Mouse (Mus musculus) CH12.LX (cell line): ENCODE data around the gene Ripk1. TPM values are rescaled to one million over a fixed set of nuclear protein-coding genes. Genes with fewer than 3 reads are reported as not detected.

Experiments used
- DNase-seq: peaks from one replicate; pipeline ENCODE4 v3.0.0-alpha.2; 2013; ENCODE audit errors: extremely low read depth
- H3K27ac ChIP-seq: 2 replicates; pipeline ENCODE4 v1.5.1; 2012; ENCODE audit warnings: low read depth, mild to moderate bottlenecking, control low read depth, moderate library complexity; ENCODE audit not compliant: insufficient read depth
- H3K27me3 ChIP-seq: replicated peaks from 2 replicates; pipeline ENCODE3; 2012; ENCODE audit warnings: inconsistent platforms
- H3K36me3 ChIP-seq, 2 experiments: replicated peaks in 1 of 2; 2 replicates each; pipeline versions ENCODE3 to v1.6.1; 2012; ENCODE audit warnings: inconsistent platforms in 1 of 2, low read length in 1 of 2, mild to moderate bottlenecking in 1 of 2, mixed read lengths in 1 of 2, moderate library complexity in 1 of 2; ENCODE audit not compliant: control insufficient read depth in 1 of 2, insufficient read depth in 1 of 2
- H3K4me1 ChIP-seq, 2 experiments: 2 replicates each; pipeline ENCODE4 v1.6.1; 2012; ENCODE audit warnings: inconsistent platforms in 1 of 2, moderate library complexity in 1 of 2; ENCODE audit not compliant: insufficient read depth in 2 of 2, control insufficient read depth in 1 of 2
- H3K4me2 ChIP-seq: 2 replicates; pipeline ENCODE4 v1.6.1; 2012; ENCODE audit warnings: low read depth, mild to moderate bottlenecking, control low read depth; ENCODE audit not compliant: poor library complexity, insufficient read depth, severe bottlenecking
- H3K4me3 ChIP-seq, 3 experiments: fragments of 150-350 bp in 1 of 3; sonication (generic) in 1 of 3; replicated peaks in 1 of 3; 2 replicates each; pipeline versions ENCODE3 to v1.5.1; 2011 to 2012; ENCODE audit warnings: low read depth in 2 of 3, low read length in 2 of 3, mild to moderate bottlenecking in 2 of 3, moderate library complexity in 2 of 3, control low read depth in 1 of 3, improper control_type of control experiment in 1 of 3, inconsistent platforms in 1 of 3, mixed read lengths in 1 of 3; ENCODE audit not compliant: poor library complexity in 1 of 3
- H3K79me2 ChIP-seq: replicated peaks from 2 replicates; pipeline ENCODE4 v1.6.1; 2012; ENCODE audit warnings: mild to moderate bottlenecking, moderate library complexity; ENCODE audit not compliant: control insufficient read depth, poor library complexity, insufficient read depth, severe bottlenecking; ENCODE audit errors: extremely low read depth
- H3K9ac ChIP-seq: 2 replicates; pipeline ENCODE4 v1.6.1; 2012; ENCODE audit warnings: low read depth, mild to moderate bottlenecking, control low read depth, moderate library complexity; ENCODE audit not compliant: insufficient read depth
- H3K9me3 ChIP-seq: replicated peaks from 2 replicates; pipeline ENCODE3; 2012; ENCODE audit warnings: low read length, inconsistent platforms, mixed read lengths
- BHLHE40 ChIP-seq: IDR thresholded peaks from 2 replicates; pipeline ENCODE4 v1.6.1; 2011; ENCODE audit warnings: mild to moderate bottlenecking, low read depth, low read length, improper control_type of control experiment
- CTCF ChIP-seq, 2 experiments: IDR thresholded peaks in 1 of 2; conservative IDR thresholded peaks in 1 of 2; 2 replicates each; pipeline ENCODE4 v1.5.1; 2011 to 2012; ENCODE audit warnings: low read depth in 2 of 2, low read length in 2 of 2, improper control_type of control experiment in 1 of 2, inconsistent platforms in 1 of 2, mild to moderate bottlenecking in 1 of 2, moderate library complexity in 1 of 2
- ELF1 ChIP-seq: IDR thresholded peaks from 2 replicates; pipeline ENCODE4 v1.6.1; 2014; ENCODE audit warnings: low read depth, mild to moderate bottlenecking, inconsistent platforms, low read length, improper control_type of control experiment
- ETS1 ChIP-seq: conservative IDR thresholded peaks from 2 replicates; pipeline ENCODE4 v1.6.1; 2012; ENCODE audit warnings: low read depth, mild to moderate bottlenecking, inconsistent platforms, low read length, improper control_type of control experiment, moderate library complexity
- GABPA ChIP-seq: IDR thresholded peaks from 2 replicates; pipeline ENCODE4 v1.6.1; 2012; ENCODE audit warnings: low read depth, low read length, improper control_type of control experiment, inconsistent platforms; ENCODE audit not compliant: insufficient replicate concordance
- HCFC1 ChIP-seq: IDR thresholded peaks from 2 replicates; pipeline ENCODE4 v1.6.1; 2012; ENCODE audit warnings: low read depth, mild to moderate bottlenecking, inconsistent platforms, low read length, improper control_type of control experiment
- IRF4 ChIP-seq: IDR thresholded peaks from 2 replicates; pipeline ENCODE4 v1.6.1; 2014; ENCODE audit warnings: low read depth, mild to moderate bottlenecking, inconsistent platforms, low read length, improper control_type of control experiment
- JUN ChIP-seq: IDR thresholded peaks from 2 replicates; pipeline ENCODE4 v1.6.1; 2011; ENCODE audit warnings: low read depth, mild to moderate bottlenecking, low read length, improper control_type of control experiment, moderate library complexity; ENCODE audit not compliant: insufficient read depth
- JUND ChIP-seq: conservative IDR thresholded peaks from 2 replicates; pipeline ENCODE4 v1.6.1; 2011; ENCODE audit warnings: low read depth, low read length, improper control_type of control experiment
- KAT2A ChIP-seq: IDR thresholded peaks from 2 replicates; pipeline ENCODE4 v1.6.1; 2012; ENCODE audit warnings: low read length, improper control_type of control experiment, inconsistent platforms; ENCODE audit not compliant: insufficient replicate concordance
- MAFK ChIP-seq: IDR thresholded peaks from 2 replicates; pipeline ENCODE4 v1.6.1; 2011; ENCODE audit warnings: low read length, improper control_type of control experiment; ENCODE audit not compliant: insufficient replicate concordance
- MAZ ChIP-seq: IDR thresholded peaks from 2 replicates; pipeline ENCODE4 v1.6.1; 2012; ENCODE audit warnings: low read depth, mild to moderate bottlenecking, inconsistent platforms, low read length, improper control_type of control experiment, moderate library complexity
- MEF2A ChIP-seq: IDR thresholded peaks from 2 replicates; pipeline ENCODE4 v1.6.1; 2014; ENCODE audit warnings: low read depth, mild to moderate bottlenecking, inconsistent platforms, low read length, improper control_type of control experiment, borderline replicate concordance
- MXI1 ChIP-seq: IDR thresholded peaks from 2 replicates; pipeline ENCODE4 v1.6.1; 2011; ENCODE audit warnings: mild to moderate bottlenecking, low read depth, low read length, improper control_type of control experiment
- MYC ChIP-seq: IDR thresholded peaks from 2 replicates; pipeline ENCODE4 v1.6.1; 2011; ENCODE audit warnings: low read depth, mild to moderate bottlenecking, improper control_type of control experiment, low read length
- NELFE ChIP-seq: IDR thresholded peaks from 2 replicates; pipeline ENCODE4 v1.6.1; 2011; ENCODE audit warnings: low read depth, low read length, improper control_type of control experiment
- POLR2A ChIP-seq: IDR thresholded peaks from 2 replicates; pipeline ENCODE4 v1.6.1; 2011; ENCODE audit warnings: low read depth, mild to moderate bottlenecking, improper control_type of control experiment, low read length
- POLR2AphosphoS2 ChIP-seq: IDR thresholded peaks from 2 replicates; pipeline ENCODE4 v1.6.1; 2011; ENCODE audit warnings: low read depth, low read length, improper control_type of control experiment
- RAD21 ChIP-seq: IDR thresholded peaks from 2 replicates; pipeline ENCODE4 v1.6.1; 2011; ENCODE audit warnings: low read depth, mild to moderate bottlenecking, low read length, improper control_type of control experiment, moderate library complexity
- RCOR1 ChIP-seq: conservative IDR thresholded peaks from 2 replicates; pipeline ENCODE4 v1.6.1; 2012; ENCODE audit warnings: low read depth, mild to moderate bottlenecking, inconsistent platforms, low read length, improper control_type of control experiment
- SMC3 ChIP-seq: IDR thresholded peaks from 2 replicates; pipeline ENCODE4 v1.6.1; 2011; ENCODE audit warnings: low read depth, low read length, improper control_type of control experiment
- TCF12 ChIP-seq: IDR thresholded peaks from 2 replicates; pipeline ENCODE4 v1.6.1; 2014; ENCODE audit warnings: low read depth, mild to moderate bottlenecking, inconsistent platforms, low read length, improper control_type of control experiment
- UBTF ChIP-seq: IDR thresholded peaks from 2 replicates; pipeline ENCODE4 v1.6.1; 2012; ENCODE audit warnings: low read depth, mild to moderate bottlenecking, inconsistent platforms, low read length, improper control_type of control experiment, moderate library complexity
- USF1 ChIP-seq: IDR thresholded peaks from 2 replicates; pipeline ENCODE4 v1.6.1; 2014; ENCODE audit warnings: low read depth, mild to moderate bottlenecking, inconsistent platforms, low read length, improper control_type of control experiment
- USF2 ChIP-seq: conservative IDR thresholded peaks from 2 replicates; pipeline ENCODE4 v1.6.1; 2011; ENCODE audit warnings: low read depth, low read length, improper control_type of control experiment
- ZC3H11A ChIP-seq: IDR thresholded peaks from 2 replicates; pipeline ENCODE4 v1.6.1; 2012; ENCODE audit warnings: low read depth, mild to moderate bottlenecking, inconsistent platforms, low read length, improper control_type of control experiment
- ZKSCAN1 ChIP-seq: IDR thresholded peaks from 2 replicates; pipeline ENCODE4 v1.6.1; 2012; ENCODE audit warnings: low read depth, inconsistent platforms, low read length, improper control_type of control experiment, borderline replicate concordance
- ZMIZ1 ChIP-seq: IDR thresholded peaks from 2 replicates; pipeline ENCODE4 v1.6.1; 2012; ENCODE audit warnings: low read depth, mild to moderate bottlenecking, inconsistent platforms, low read length, improper control_type of control experiment
- ZNF384 ChIP-seq: IDR thresholded peaks from 2 replicates; pipeline ENCODE4 v1.6.1; 2012; ENCODE audit warnings: low read depth, low read length, improper control_type of control experiment, inconsistent platforms
- dilution Hi-C: fragments of 300-500 bp; cut with MboI; formaldehyde crosslinking; loops from 2 replicates; pipeline ENCODE4 v1.14.3; 2020; ENCODE audit warnings: low sequenced_read_pairs; ENCODE audit not compliant: extremely low pct_unique_long_range_greater_than_20kb, extremely low pct_ligation_motif_present
- in situ Hi-C: fragments of 300-500 bp; cut with MboI; formaldehyde crosslinking; loops from 3 replicates; pipeline ENCODE4 v1.14.3; 2019; ENCODE audit warnings: low sequenced_read_pairs, low pct_ligation_motif_present, low pct_unique_long_range_greater_than_20kb, mixed read lengths
- polyA plus RNA-seq: library from polyadenylated mRNA; unstranded; fragments of >175 nt; gene quantifications from 2 replicates; pipeline ENCODE4 v1.2.1, GENCODE M21; 2012; ENCODE audit warnings: low read depth; ENCODE audit not compliant: insufficient read length
- total RNA-seq, 2 experiments: library from RNA; depleted of rRNA; stranded (reverse); fragments of 300-350 nt in 1 of 2; fragments of >200 nt in 1 of 2; gene quantifications; 2 replicates each; pipeline ENCODE4 v1.2.3; 2012 to 2014

Gene Ripk1
- total and polyA plus RNA-seq, 3 experiments: 13.1 to 18.6 (median 16.6) TPM

DNA sequence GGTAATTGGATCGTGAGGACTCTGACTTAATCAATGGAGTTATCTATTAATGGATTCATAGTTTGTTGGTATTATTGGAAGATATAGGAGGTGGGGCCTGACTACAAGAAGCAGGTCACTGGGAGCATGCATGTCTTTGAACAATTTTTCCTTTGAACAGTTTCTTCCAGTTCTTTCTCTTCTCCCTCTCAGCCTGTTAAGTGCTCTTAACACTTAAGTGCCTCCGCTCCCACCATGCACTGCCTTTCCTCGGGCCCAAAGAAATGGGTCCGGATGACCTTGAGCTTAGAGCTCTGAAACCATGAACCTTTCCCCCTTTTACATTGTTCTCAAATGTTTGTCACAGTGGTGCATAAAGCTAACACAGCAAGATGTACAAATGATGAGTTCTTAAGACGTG, 34.6 kb downstream of the Ripk1 start:
- Histone ChIP-seq H3K27me3 (no peaks in the 10 kb centered on the region), H3K9ac (no peak overlapping the region), H3K27ac (no peak overlapping the region), H3K4me3 (no peak overlapping the region), H3K4me1 (peaks cover 6 to 20% of the 10 kb centered on the region in 2 experiments; a peak in 3 of 4 replicates), H3K36me3 (peaks cover 11 to 33% of the 10 kb centered on the region in 2 experiments), H3K4me2 (no peak overlapping the region), H3K9me3 (peaks cover 4% of the 10 kb centered on the region), H3K79me2 (no peaks in the 10 kb centered on the region)
- in situ Hi-C loops (no loop called here), dilution Hi-C loops (no loop called here)
- no peak for DNase-seq
- TF ChIP-seq MXI1: no peak
- no peak for TF ChIP-seq POLR2A
- no peak for TF ChIP-seq TCF12
- TF ChIP-seq KAT2A: no peak
- no peak for TF ChIP-seq HCFC1
- TF ChIP-seq CTCF (conservative IDR thresholded peaks at IDR 0.05 in 1 of 2, IDR thresholded peaks at IDR 0.05 in 1 of 2; ENCODE audit: low read depth in 2 of 2, low read length in 2 of 2): no peak
- no peak for TF ChIP-seq POLR2AphosphoS2
- no peak for TF ChIP-seq ETS1
- TF ChIP-seq, all 38 proteins: peak for 0

DNA sequence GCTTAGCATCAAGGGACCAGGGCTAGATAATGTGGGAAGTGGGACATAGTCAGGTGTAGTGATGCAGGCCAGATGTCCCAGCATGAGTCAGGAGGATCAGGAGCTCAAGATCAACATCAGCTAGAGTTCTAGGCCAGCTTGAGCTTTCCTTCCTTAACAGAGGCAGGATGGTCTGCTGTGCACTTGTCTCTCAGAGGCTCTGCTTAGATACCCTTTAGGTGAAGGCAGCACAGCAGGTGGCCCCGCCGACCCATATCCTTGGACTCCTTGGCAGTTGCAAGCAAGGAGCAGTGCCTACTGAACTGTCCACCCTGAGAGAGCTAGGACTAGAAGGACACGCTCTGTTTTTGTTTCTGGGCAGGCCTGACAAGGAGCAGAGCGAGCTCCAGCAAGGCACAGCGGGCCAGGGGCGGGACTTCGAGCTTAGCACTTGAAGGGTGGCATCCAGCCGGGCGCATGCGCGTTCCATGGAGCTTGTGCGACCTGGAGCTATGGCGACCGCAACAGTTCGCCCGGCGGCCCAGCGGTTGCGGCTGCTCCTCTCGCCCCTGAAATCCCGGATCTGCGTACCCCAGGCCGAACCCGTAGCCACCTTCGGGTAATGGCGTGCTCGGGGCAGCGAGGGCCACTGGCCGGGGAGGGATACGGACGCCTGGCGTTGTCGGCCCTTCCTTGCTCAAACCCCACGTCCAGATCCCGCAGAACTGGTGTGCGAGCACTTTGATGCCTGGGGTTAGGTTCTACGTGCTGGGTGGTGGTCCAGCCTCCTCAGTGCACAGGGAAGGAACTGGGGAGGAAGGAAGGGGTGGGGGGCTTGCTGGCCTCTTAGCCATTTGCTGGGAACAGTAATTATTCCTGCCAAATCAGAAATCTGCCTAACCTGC, 35.3 kb downstream of the Ripk1 start, which contains the start of gene Bphl:
Gene Bphl, plus strand, starts transcription at position 426 of the 884 bp plus-strand sequence.
- Histone ChIP-seq H3K36me3 (peaks cover 8 to 28% of the 10 kb centered on the region in 2 experiments), H3K4me1 (peaks cover 6 to 20% of the 10 kb centered on the region in 2 experiments; a peak in 3 of 4 replicates), H3K9ac (peak within 1 kb of the TSS; percentile 96), H3K79me2 (no peaks in the 10 kb centered on the region), H3K27me3 (no peaks in the 10 kb centered on the region), H3K9me3 (peaks cover 4% of the 10 kb centered on the region), H3K4me3 (peak within 1 kb of the TSS; percentile 80 to 98 (median 85)), H3K27ac (peak within 1 kb of the TSS; percentile 14), H3K4me2 (peak within 1 kb of the TSS; percentile 70)
- dilution Hi-C loops (no loop called here), in situ Hi-C loops (no loop called here)
- peak; percentile 94 for DNase-seq
- TF ChIP-seq IRF4 (0 out of 2 replicates have a peak, but pooled peaks have one; percentile 6), RAD21 (no peak), ZNF384 (no peak), JUND (no peak), ETS1 (no peak), BHLHE40 (no peak), SMC3 (no peak), GABPA (no peak), ZC3H11A (no peak), MXI1 (peak; percentile 22; the same call in 1 of the 2 replicates), POLR2A (peak; percentile 96), JUN (no peak), ELF1 (no peak), ZKSCAN1 (no peak), USF1 (no peak), USF2 (no peak), ZMIZ1 (peak; percentile 78), NELFE (peak; percentile 93), UBTF (no peak), CTCF (conservative IDR thresholded peaks at IDR 0.05 in 1 of 2, IDR thresholded peaks at IDR 0.05 in 1 of 2; ENCODE audit: low read depth in 2 of 2, low read length in 2 of 2) (no peak), RCOR1 (no peak), MYC (no peak), KAT2A (no peak), MEF2A (no peak; the same call in 1 of the 2 replicates), MAFK (no peak), POLR2AphosphoS2 (no peak), MAZ (no peak)
